Mouse (Mus musculus) thymus, postnatal 4 days (tissue): ENCODE data around the gene Plce1.
"Not testable (repeated sequence)": the region's sequence is repeated elsewhere in the genome, so short reads cannot be mapped to it uniquely, and the experiment has no call there.

Experiments used
- DNase-seq: peaks from one replicate; pipeline ENCODE4 v3.0.0; 2021

Plce1 gene

GRCm38 (mm10) chr19:38498233-38498632 lies 17.3 kb downstream of the Plce1 start:
- DNase-seq = no peak

DNA sequence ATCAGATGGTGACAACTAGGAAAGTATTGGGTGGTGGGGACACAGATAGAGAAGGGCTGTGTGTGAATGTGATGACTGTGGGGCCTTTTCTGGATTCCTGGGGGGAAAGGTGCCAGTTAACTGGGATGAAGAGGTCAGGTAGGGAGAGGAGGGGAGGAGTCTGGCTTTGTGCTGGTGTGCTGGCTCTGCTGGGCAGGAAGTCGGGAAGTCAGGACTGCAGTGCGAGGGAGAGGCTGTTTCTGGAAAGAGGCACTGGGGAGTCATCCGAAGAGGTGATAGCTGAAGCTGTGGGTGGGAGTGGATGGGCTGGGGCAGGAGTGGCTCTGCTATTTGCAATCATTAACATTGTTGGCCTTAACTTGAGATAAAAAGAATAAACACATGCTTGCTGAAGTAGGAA lies 23.7 kb downstream of the Plce1 start:
- DNase-seq = no peak

DNA sequence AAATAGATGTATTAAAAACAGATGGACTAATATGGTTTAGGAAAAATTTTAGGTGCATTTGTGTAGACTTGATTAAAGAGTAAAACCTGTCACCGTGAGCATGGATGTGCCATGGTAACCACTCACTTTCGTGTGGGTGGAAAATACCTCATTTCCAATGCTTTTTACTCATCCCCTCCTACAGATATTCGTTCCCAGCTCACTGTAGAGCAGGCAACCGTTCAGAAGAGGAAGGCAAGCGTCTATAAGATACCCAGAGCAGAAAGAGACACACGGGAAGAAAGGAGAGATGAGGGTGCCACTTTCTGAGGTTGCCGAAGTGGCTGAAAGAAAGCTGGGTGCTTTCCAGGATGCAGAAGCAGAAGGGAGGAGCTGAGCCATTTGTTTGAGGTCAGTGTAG lies 25.2 kb downstream of the Plce1 start:
- DNase-seq = no peak

- no peak for DNase-seq
Observed at GRCm38 (mm10) chr19:38507251-38507965, 26.5 kb downstream of the Plce1 start.

- no peak for DNase-seq
Observed at GRCm38 (mm10) chr19:38507966-38508625, 27.2 kb downstream of the Plce1 start.

- DNase-seq = no peak
Observed at GRCm38 (mm10) chr19:38514417-38515184, 33.7 kb downstream of the Plce1 start.

- DNase-seq = no peak
Observed at GRCm38 (mm10) chr19:38526855-38527254, 45.9 kb downstream of the Plce1 start.

DNA sequence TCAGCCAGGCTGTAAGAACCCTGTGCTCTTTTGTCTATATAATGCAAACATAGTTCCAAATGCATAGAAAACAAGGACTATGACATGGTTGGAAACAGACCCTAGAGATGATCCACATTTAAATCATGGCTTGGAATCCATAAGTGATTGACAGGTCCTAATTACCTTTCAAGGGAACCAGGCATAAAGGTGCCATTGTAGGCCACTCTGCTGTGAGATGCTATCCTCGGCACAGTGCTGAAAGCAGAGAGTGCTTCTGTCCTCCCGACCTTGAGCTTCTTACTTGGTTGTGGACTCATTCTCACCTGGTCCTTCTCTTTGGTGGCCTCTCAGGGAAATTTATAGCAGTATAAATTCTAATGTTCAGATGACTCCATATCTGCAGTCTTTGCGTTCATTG lies 46.6 kb downstream of the Plce1 start:
- DNase-seq = no peak

DNA sequence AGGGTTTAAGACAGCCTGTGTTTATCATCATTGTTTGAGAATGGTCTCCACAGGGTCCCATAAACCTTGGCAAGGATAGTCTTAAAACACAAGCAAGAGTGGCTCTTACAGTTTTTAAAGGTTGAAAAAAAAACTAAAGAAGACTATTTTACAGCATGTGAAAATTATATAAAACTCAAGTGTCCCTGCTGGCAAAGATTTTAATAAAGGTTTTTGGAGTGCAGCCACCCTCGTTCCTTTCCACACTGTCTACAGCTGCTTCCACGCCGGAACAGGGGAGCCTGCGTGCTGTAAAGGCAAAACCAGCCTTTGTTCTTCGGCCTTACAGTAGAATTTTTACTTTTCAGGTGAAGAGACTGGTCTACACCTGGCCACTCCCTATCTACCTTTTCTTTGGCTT lies 52.3 kb downstream of the Plce1 start:
- DNase-seq = no peak

GRCm38 (mm10) chr19:38539338-38539737 lies 58.4 kb downstream of the Plce1 start:
- DNase-seq = no peak

DNA sequence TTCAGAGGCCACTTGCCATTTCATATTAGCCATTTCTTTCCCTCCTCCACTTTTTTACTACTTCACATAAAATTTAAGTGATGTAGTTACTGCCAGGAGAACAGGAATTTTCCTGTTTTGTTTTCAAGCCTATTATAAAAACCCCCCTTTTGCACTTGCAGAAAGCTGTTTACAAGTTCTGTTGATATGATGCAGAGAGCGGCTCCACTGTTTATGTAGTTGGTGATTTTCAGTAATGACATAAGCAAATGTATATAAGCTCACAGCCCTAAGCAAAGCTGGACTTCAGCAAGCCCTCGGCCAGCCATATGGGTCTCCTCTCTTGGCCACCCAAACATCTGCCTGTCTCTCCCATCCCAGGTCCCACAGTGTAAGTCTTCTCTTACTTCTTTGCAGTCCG lies 59.6 kb downstream of the Plce1 start:
- DNase-seq = no peak

DNA sequence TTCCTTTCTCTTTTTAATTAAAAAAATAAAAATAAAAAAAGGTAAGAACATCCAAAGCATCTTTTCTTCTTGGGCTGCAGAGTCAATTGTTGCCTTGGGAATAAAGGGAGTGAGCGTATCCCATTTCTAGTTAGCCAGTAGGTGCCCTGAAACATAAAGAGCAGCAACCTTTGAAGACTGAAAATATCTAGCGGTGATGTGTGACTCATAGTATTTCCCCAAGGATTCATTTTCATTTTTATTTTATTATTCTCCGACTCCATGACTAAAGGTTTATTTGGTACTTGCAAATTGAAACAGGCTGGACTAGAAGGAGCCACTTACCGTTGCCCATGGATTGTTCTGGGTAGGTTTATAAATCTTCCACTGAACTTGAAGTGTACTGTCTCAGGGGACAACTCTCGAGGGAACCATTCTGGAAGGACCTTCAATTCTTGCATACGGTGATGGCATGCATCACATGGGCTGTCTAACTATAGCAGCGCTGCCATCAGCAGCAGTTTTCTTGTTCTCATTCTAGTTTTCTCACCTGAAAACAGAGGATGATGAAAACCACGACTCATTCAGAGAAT lies 68.7 kb downstream of the Plce1 start:
- no peak for DNase-seq

- no peak for DNase-seq
Observed at GRCm38 (mm10) chr19:38553551-38553950, 72.6 kb downstream of the Plce1 start.

- DNase-seq = no peak
Observed at GRCm38 (mm10) chr19:38555399-38555798, 74.5 kb downstream of the Plce1 start.

GRCm38 (mm10) chr19:38558816-38559215 lies 77.9 kb downstream of the Plce1 start:
- no peak for DNase-seq

GRCm38 (mm10) chr19:38561887-38562286 lies 81.0 kb downstream of the Plce1 start:
- DNase-seq = not testable (repeated sequence)

DNA sequence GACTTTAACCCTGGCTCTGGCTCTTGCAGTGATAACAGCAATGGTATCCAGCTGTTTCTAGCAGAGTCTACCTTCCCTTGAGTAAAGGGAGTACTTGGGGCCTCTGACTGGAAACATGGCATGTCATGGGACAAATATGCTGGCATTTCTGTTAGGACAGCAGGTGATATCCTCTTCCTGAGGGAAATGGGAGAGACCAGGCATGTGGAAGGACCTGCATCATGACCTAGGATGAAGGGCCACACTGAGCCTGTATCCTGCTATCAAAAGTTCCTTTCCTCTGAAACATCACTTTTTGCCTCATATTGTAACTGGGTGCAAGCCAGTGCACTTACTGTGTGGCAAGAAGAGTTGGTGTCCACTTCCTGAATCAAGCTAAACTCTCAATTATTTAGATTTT lies 85.2 kb downstream of the Plce1 start:
- no peak for DNase-seq

DNA sequence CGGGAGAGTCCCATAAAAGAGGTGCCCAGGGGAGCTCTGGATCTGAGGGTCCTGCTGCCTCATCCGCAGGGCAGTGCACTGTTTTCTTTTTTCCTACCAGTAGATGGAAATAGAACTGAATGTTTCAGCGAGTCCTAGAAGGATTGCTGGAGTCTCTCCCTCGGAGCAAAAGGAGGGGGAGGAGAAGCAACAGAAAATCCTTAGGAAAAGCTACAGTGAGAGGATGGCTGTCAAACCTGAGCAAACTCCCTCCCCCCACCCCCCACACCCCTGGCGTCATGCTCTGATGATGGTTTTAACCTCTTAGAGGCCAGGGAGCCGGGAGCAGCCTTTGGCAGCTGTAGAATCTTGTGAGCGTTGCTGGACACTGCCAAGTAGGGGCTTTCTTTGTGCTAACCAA lies 85.8 kb downstream of the Plce1 start:
- DNase-seq = no peak

GRCm38 (mm10) chr19:38567331-38567730 lies 86.4 kb downstream of the Plce1 start:
- DNase-seq = no peak

DNA sequence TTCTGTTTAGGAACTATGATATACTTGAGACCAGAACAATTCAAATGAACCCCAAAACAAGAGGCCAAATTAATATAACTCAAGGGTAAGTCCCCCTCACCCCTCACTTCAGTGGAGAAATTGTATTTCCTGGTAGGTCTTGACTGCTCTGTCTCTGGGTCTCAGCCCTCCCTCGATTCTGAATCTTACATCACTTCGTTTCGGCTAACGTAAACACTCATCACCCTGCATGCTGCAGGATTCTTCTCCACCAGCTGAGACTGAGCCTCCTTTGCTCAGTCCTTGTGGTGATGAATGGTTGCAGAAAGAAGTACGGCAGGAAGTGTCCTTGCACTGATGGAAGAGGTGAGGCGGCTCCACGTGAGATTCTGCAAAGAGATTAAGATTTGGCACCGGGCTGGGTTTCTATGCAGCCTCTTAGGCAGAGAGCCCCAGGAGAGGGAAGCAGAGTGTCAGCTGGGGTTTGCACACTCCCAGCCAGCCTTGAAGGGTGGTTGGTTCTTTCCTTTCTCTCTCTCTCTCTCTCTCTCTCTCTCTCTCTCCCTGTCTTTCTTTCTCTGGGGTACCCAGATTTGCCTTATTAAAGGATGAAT lies 97.7 kb downstream of the Plce1 start:
- no peak for DNase-seq

DNA sequence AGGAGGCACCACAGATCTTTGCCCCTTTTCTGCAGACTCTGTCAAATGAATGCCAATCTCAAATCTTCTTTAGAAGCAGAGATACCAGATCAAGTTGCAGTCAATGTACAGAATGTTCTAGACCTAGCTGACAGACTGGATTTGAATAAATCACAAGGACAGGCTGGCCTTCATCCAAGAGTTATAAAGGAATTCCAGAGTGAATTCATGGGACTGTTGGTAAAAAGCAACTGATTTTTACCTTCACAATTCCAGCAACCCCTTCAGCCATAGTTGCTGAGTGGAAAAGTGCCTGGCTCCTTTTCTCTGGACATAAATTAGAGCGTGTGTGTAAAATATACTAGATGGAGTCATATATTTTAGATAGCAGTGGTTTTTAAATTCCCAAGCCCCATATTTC lies 102.0 kb downstream of the Plce1 start:
- DNase-seq = no peak

DNA sequence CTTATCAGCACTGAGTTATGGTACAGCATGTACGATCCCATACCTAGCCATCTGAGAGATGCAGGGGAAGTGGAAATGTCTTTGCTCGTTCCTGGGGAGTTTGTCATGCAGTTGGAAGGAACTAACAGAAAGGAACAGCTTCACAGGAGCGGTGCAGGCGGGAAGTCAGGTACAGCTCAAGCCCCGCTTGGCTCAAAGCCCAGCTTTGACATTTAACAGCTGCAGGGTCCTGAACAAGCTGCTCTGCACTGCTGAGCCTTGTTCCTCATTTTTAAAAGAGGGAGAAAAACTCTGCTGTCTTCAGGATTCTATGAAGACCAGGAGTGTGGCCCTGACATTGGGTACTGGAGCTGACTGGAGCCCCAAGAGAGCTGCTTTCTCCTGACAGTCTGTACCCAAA lies 106.7 kb downstream of the Plce1 start:
- DNase-seq = no peak

DNA sequence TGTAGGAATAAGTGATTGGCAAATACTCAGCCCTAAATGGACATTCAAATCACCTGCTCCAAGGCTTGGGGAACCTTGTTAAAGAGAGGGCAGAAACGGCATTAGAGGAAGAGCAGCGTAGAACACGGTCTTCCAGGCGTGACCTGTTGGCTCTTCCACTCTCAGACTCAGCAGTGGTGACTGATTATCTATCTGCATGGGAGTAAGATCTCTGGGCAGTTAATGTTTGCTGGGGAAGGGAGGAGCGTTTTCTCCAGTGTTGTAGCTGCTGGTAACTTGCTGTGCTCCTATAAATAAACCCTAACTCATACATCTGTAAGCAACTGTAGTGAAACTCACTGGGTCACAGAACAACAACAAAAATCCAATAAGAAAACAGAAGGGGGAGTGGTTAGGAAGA lies 108.6 kb downstream of the Plce1 start:
- no peak for DNase-seq
